Mouse (Mus musculus) small intestine, adult 2 months (tissue): Measurements from ENCODE around the gene Dixdc1. TPM values are rescaled to one million over a fixed set of nuclear protein-coding genes. Genes with fewer than 3 reads are reported as not detected.

Experiments used
- H3K27ac ChIP-seq: fragments of 200-500 bp; 2 replicates; pipeline ENCODE4 v1.5.1; 2012; ENCODE audit warnings: low read depth, low read length, control low read depth, inconsistent platforms; ENCODE audit not compliant: insufficient read depth
- H3K27me3 ChIP-seq: fragments of 200-500 bp; 2 replicates; pipeline ENCODE4 v1.6.1; 2012; ENCODE audit warnings: mild to moderate bottlenecking, moderate library complexity, low read length, inconsistent platforms; ENCODE audit not compliant: control insufficient read depth, insufficient read depth
- H3K36me3 ChIP-seq: fragments of 200-500 bp; 2 replicates; pipeline ENCODE4 v1.6.1; 2012; ENCODE audit warnings: mild to moderate bottlenecking, low read length, control low read depth, inconsistent platforms; ENCODE audit not compliant: control insufficient read depth, insufficient read depth
- H3K4me1 ChIP-seq: fragments of 200-500 bp; 2 replicates; pipeline ENCODE4 v1.6.1; 2012; ENCODE audit warnings: low read length, inconsistent platforms, mixed read lengths; ENCODE audit not compliant: control insufficient read depth, insufficient read depth, insufficient read length
- H3K4me3 ChIP-seq: fragments of 200-500 bp; 2 replicates; pipeline ENCODE4 v1.5.1; 2012; ENCODE audit warnings: low read depth, mild to moderate bottlenecking, control low read depth, inconsistent platforms, low read length, moderate library complexity
- CTCF ChIP-seq: fragments of 200-500 bp; IDR thresholded peaks from 2 replicates; pipeline ENCODE4 v1.5.1; 2012; ENCODE audit warnings: low read depth, mild to moderate bottlenecking, control low read depth, inconsistent platforms, low read length, moderate library complexity, mixed read lengths; ENCODE audit not compliant: insufficient replicate concordance, insufficient read length; ENCODE audit errors: extremely low read depth
- POLR2A ChIP-seq: fragments of 200-500 bp; IDR thresholded peaks from 2 replicates; pipeline ENCODE4 v1.6.1; 2012; ENCODE audit warnings: low read depth, mild to moderate bottlenecking, control low read depth, inconsistent platforms, low read length, moderate library complexity
- WGBS: fragments of 180-500 bp; shearing (Covaris S2); methylation state at CpG from one replicate; pipeline ENCODE4 v1.1.7; 2018; 5-methylcytosine and 5-hydroxymethylcytosine counted together
- polyA plus RNA-seq: library from polyadenylated mRNA; depleted of rRNA; stranded (reverse); fragments of >200 nt; gene quantifications from 2 replicates; pipeline ENCODE4 v1.2.3, GENCODE M21; 2012

Gene Dixdc1
- polyA plus RNA-seq, 1 experiment: 0.75 TPM

- Histone ChIP-seq H3K4me1 (peaks cover 6% of the 10 kb centered on the region; the same call in 1 of the 2 replicates), H3K4me3 (peak overlapping the region; percentile 59), H3K27ac (no peak overlapping the region), H3K27me3 (no peaks in the 10 kb centered on the region), H3K36me3 (no peaks in the 10 kb centered on the region)
- 35% methylated on average over 30 of the region's 30 CpGs for WGBS
- TF ChIP-seq POLR2A (no peak), CTCF (no peak)
Observed at GRCm38 (mm10) chr9:50727171-50727924, 12.0 kb downstream of the Dixdc1 start.

GRCm38 (mm10) chr9:50725921-50726590 lies 13.3 kb downstream of the Dixdc1 start:
- 79% methylated on average over 8 of the region's 8 CpGs for WGBS
- Histone ChIP-seq H3K4me1 (peaks cover 8% of the 10 kb centered on the region), H3K36me3 (no peaks in the 10 kb centered on the region), H3K27ac (no peak overlapping the region), H3K27me3 (no peaks in the 10 kb centered on the region), H3K4me3 (no peak overlapping the region)
- TF ChIP-seq POLR2A: no peak
- TF ChIP-seq CTCF: no peak

GRCm38 (mm10) chr9:50724661-50725330 lies 14.5 kb downstream of the Dixdc1 start:
- WGBS: 64% methylated on average over 3 of the region's 3 CpGs
- TF ChIP-seq CTCF (no peak), POLR2A (no peak)
- no peaks in the 10 kb centered on the region for H3K36me3 ChIP-seq

GRCm38 (mm10) chr9:50724147-50724546 lies 15.2 kb downstream of the Dixdc1 start:
- TF ChIP-seq CTCF: no peak
- TF ChIP-seq POLR2A: no peak

More at GRCm38 (mm10) chr9:50724661-50725330, 14.5 kb downstream of the Dixdc1 start:
- Histone ChIP-seq H3K27me3 (no peaks in the 10 kb centered on the region), H3K4me3 (no peak overlapping the region), H3K27ac (no peak overlapping the region), H3K4me1 (peaks cover 10% of the 10 kb centered on the region)

GRCm38 (mm10) chr9:50723406-50723805 lies 15.9 kb downstream of the Dixdc1 start:
- WGBS: 7% methylated on average over 7 of the region's 7 CpGs
- TF ChIP-seq POLR2A: no peak
- TF ChIP-seq CTCF: no peak
- no peak overlapping the region for H3K27ac ChIP-seq
- peaks cover 10% of the 10 kb centered on the region for H3K4me1 ChIP-seq
- no peak overlapping the region for H3K4me3 ChIP-seq
- H3K36me3 ChIP-seq: no peaks in the 10 kb centered on the region
- no peaks in the 10 kb centered on the region for H3K27me3 ChIP-seq

More at GRCm38 (mm10) chr9:50724147-50724546, 15.2 kb downstream of the Dixdc1 start:
- Histone ChIP-seq H3K27me3 (no peaks in the 10 kb centered on the region), H3K4me3 (no peak overlapping the region), H3K27ac (no peak overlapping the region), H3K4me1 (peaks cover 10% of the 10 kb centered on the region), H3K36me3 (no peaks in the 10 kb centered on the region)
- WGBS: 87% methylated on average over 2 of the region's 2 CpGs

GRCm38 (mm10) chr9:50722451-50722911 lies 16.8 kb downstream of the Dixdc1 start:
- Histone ChIP-seq H3K4me3 (no peak overlapping the region), H3K4me1 (peaks cover 4% of the 10 kb centered on the region; the same call in 1 of the 2 replicates), H3K27ac (no peak overlapping the region), H3K36me3 (no peaks in the 10 kb centered on the region), H3K27me3 (no peaks in the 10 kb centered on the region)
- TF ChIP-seq CTCF: no peak
- TF ChIP-seq POLR2A: no peak
- 75% methylated on average over 8 of the region's 8 CpGs for WGBS

GRCm38 (mm10) chr9:50721061-50721460 lies 18.3 kb downstream of the Dixdc1 start:
- Histone ChIP-seq H3K4me1 (peaks cover 4% of the 10 kb centered on the region; the same call in 1 of the 2 replicates), H3K4me3 (no peak overlapping the region), H3K36me3 (no peaks in the 10 kb centered on the region), H3K27me3 (no peaks in the 10 kb centered on the region), H3K27ac (no peak overlapping the region)
- TF ChIP-seq CTCF (no peak), POLR2A (no peak)
- WGBS: 29% methylated on average over 12 of the region's 12 CpGs
